Mouse (Mus musculus): ENCODE measurements around the gene Galnt10.

The Galnt10 gene

GRCm38 (mm10) chr11:57661492-57662229, 16.4 kb downstream of the Galnt10 start:
- TF ChIP-seq GATA4 (IDR thresholded peaks at IDR 0.05; ENCODE audit: insufficient replicate concordance, low read length) = no peak

DNA sequence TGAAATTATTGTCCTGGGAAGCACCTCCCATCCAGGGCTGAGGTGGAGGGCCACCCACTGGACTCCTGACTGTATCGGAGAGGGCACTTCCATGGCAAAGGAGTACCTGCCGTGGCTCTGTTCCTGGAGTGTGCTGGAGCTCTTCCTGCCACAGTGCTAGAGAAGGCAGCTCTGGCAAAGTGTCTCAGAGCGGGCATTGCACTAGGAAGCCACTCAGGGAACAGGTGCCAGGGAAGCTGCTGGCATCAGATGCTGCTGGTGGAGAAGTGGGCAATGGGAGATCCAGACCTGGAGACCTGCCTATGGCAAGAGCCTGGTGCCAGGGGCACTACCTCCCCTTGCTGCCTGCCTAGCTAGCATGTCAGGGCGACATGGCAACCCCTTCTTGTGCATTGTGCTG, 17.0 kb downstream of the Galnt10 start:
- TF ChIP-seq GATA4 (IDR thresholded peaks at IDR 0.05; ENCODE audit: insufficient replicate concordance, low read length) = no peak

DNA sequence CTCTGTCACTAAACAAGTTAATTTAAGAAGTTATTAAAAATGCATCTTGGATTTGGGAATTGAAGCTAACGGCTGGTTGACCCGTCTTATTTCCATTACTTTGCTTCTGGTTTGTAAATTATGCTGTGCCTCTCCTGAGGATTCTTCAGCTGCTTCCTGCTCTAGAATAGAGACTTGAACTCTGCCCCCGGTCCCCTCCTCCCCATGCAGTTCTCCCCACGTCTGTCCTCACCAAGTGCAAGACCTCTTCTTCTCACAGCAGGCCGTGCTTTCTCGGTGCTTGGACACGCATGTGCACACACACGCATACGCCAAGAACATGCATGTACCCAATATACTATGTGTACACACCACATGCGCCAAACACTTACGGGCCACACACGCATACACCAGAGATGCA, 18.0 kb downstream of the Galnt10 start:
- TF ChIP-seq GATA4 (IDR thresholded peaks at IDR 0.05; ENCODE audit: insufficient replicate concordance, low read length) = no peak

GRCm38 (mm10) chr11:57664741-57665140, 19.5 kb downstream of the Galnt10 start:
- no peak for TF ChIP-seq GATA4 (IDR thresholded peaks at IDR 0.05; ENCODE audit: insufficient replicate concordance, low read length)

- TF ChIP-seq GATA4 (IDR thresholded peaks at IDR 0.05; ENCODE audit: insufficient replicate concordance, low read length) = no peak
Observed at GRCm38 (mm10) chr11:57668271-57668670, 23.0 kb downstream of the Galnt10 start.

DNA sequence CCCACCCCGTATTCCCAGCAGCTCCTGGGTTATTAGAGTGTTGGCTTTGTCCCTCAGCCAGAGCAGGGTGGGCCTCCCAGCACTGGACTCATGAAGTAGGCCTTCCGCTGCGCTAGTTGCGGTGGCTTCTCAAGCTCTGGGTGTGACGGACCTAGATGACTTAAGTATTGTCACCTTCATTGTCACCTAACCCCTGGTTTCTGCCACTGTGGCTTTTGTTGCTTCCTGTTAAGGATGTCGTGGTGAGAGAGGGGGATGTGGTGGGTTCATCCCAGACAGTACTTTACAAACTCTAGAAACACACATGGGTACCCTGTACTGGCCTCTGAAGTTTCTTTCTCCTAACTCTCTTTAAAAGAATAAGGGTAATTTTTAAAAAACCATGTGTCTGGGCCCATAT, 24.3 kb downstream of the Galnt10 start:
- TF ChIP-seq GATA4 (IDR thresholded peaks at IDR 0.05; ENCODE audit: insufficient replicate concordance, low read length) = no peak

DNA sequence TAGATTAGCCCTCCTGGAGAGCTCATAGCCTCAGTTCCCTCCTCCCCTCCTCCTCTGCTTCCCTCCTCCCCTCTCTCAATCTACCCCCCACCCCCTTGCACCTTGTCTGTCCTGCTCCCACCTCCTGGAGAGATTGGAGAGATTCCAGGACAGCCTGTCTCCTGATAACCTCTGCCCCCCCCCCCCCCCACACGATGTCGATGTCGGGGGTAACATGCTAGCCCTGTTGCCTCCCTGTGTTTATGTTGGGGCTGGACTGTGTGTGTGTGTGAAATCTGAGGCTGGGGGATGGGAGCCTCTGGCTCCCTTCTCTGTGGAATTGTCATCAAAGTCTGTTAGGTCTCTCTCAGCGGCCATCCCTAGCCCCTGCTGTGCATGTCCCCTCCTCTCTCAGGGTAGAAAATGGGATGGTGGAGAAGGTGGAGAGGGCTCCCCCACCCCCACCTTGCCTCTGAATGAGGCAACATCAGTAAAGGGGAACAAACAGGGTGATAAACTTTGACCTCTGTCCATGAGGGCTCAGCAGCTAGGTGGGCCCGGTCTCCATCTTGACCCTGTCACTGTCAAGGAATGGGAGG, 26.0 kb downstream of the Galnt10 start:
- TF ChIP-seq GATA4 (IDR thresholded peaks at IDR 0.05; ENCODE audit: insufficient replicate concordance, low read length) = no peak

DNA sequence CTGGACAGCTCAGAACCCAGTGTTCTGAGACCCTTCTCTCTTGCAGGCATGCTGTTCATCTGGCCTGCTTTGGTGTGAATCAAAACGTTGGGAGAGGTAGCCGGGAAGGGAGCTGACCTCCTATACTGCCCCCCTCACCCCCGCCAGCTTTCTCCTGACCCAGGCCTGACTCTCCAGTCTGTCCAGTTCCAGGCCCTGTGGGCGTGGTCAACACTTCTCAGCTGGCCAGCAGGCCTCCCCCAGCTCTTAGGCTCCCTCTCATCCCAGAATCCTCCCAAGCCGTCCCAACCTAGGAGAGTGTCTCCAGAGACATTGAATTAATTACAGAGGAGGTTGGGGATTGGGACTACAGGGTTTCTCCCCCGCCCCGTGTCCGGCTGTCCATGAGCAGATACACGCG, 26.6 kb downstream of the Galnt10 start:
- TF ChIP-seq GATA4 (IDR thresholded peaks at IDR 0.05; ENCODE audit: insufficient replicate concordance, low read length) = no peak

DNA sequence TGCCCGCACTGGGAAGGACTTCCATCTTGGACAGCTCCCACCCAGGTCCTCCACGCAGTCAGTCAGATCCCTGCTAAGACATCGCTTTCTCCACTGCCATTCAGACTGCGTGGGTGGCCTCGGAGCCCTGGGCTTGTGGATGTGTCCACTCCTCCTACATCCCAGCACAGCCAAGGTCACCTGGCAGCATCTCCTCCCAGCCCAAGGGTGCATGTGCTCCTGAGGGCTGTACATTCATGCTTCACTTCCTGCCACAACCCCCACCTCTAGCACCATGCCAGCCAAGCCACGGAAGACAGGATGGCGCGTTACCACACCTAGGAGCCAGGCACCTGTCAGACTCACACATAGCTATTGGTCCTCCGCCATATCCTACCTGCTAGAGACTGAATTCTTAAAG, 27.8 kb downstream of the Galnt10 start:
- TF ChIP-seq GATA4 (IDR thresholded peaks at IDR 0.05; ENCODE audit: insufficient replicate concordance, low read length) = no peak

GRCm38 (mm10) chr11:57673977-57674687, 28.9 kb downstream of the Galnt10 start:
- no peak for TF ChIP-seq GATA4 (IDR thresholded peaks at IDR 0.05; ENCODE audit: insufficient replicate concordance, low read length)

- TF ChIP-seq GATA4 (IDR thresholded peaks at IDR 0.05; ENCODE audit: insufficient replicate concordance, low read length) = no peak
Observed at GRCm38 (mm10) chr11:57677261-57677660, 32.0 kb downstream of the Galnt10 start.

GRCm38 (mm10) chr11:57682589-57682988, 37.3 kb downstream of the Galnt10 start:
- no peak for TF ChIP-seq GATA4 (IDR thresholded peaks at IDR 0.05; ENCODE audit: insufficient replicate concordance, low read length)

DNA sequence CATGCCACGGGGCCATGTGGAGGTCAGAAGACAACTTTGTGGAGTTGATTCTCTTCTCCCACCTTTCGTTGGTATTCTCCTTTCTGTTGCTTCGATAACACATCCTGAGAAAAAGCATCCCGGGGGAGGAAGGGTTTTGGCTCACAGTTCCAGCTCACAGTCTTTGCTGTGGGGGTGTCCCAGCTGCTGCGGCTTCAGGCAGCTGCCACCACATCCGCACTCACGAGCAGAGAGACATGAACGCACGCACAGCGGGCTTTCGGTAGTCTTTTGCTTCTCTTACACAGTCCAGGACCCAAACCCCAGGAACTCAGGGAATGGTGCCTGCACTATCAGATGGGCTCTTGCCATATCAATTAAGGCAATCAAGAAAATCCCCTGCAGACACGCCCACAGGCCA, 37.9 kb downstream of the Galnt10 start:
- no peak for TF ChIP-seq GATA4 (IDR thresholded peaks at IDR 0.05; ENCODE audit: insufficient replicate concordance, low read length)

DNA sequence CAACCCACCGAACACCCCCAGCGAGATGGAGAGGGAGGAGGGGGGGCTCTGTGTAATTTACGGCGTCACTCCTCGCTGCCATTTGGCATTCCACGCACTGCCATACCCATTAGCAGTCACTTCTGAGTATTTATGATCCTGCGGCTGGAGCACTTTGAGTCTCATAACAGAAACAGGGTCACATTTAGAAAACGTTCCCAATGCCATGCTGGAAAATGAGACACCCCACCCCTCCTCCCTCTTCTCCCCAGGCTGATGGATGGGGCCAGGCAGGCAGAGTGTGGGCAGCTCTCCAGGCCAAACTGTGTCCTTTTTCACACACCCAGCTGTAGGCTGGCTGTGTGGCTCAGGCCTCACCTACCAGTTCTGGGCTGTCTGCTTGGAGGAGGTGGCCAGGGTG, 38.7 kb downstream of the Galnt10 start:
- no peak for TF ChIP-seq GATA4 (IDR thresholded peaks at IDR 0.05; ENCODE audit: insufficient replicate concordance, low read length)

GRCm38 (mm10) chr11:57684891-57685290, 39.6 kb downstream of the Galnt10 start:
- TF ChIP-seq GATA4 (IDR thresholded peaks at IDR 0.05; ENCODE audit: insufficient replicate concordance, low read length) = no peak
